Mouse (Mus musculus): Measurements from ENCODE around the gene Fam208a.
A peak's percentile ranks its signal among the peaks of the same experiment; 100 is the strongest.

DNA sequence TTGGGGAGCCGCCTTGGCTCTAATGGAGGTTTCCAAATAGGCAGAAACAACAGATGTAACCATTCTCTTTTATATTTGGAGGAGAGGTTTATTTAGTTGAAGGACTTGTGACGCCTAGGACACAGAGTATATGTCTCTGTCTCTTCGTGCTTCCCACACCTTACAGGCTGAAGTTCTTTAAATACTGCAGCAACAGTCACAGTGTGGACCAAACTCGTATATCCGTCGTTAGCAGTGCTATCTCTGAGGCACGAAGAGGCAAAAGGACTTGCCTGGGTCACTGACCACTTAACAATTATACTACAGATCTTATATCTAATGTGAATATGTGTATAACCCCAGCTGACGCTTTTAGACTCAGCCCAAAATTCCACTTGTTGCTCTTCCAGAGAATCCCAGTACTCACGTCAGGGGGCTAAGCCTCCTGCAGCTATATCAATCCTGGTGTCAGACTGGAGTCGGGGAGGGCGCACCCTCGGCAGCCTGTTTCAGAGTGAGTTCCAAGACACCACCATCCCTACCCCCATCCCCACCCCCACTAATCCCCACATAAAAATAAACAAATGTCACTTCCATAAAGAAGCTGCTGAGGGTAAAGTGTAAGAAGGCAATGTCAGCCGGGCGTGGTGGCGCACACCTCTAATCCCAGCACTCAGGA is 80.1 kb downstream of the Fam208a start:
- 0 out of 2 replicates have a peak, but pooled peaks have one; percentile 1 for TF ChIP-seq POLR2A (IDR thresholded peaks at IDR 0.05; ENCODE audit: borderline replicate concordance, extremely low read depth, insufficient read depth, insufficient read length, poor library complexity, severe bottlenecking)
- no peak for TF ChIP-seq CTCF (IDR thresholded peaks at IDR 0.05; ENCODE audit: borderline replicate concordance, extremely low read depth, insufficient read depth, insufficient read length)
